Mouse (Mus musculus) CH12.LX (cell line): ENCODE measurements around the gene Pars2. TPM values are rescaled to one million over a fixed set of nuclear protein-coding genes. Genes with fewer than 3 reads are reported as not detected.

Experiments used
- DNase-seq: peaks from one replicate; pipeline ENCODE4 v3.0.0-alpha.2; 2013; ENCODE audit errors: extremely low read depth
- H3K27ac ChIP-seq: 2 replicates; pipeline ENCODE4 v1.5.1; 2012; ENCODE audit warnings: low read depth, mild to moderate bottlenecking, control low read depth, moderate library complexity; ENCODE audit not compliant: insufficient read depth
- H3K27me3 ChIP-seq: replicated peaks from 2 replicates; pipeline ENCODE3; 2012; ENCODE audit warnings: inconsistent platforms
- H3K36me3 ChIP-seq, 2 experiments: replicated peaks in 1 of 2; 2 replicates each; pipeline versions ENCODE3 to v1.6.1; 2012; ENCODE audit warnings: inconsistent platforms in 1 of 2, low read length in 1 of 2, mild to moderate bottlenecking in 1 of 2, mixed read lengths in 1 of 2, moderate library complexity in 1 of 2; ENCODE audit not compliant: control insufficient read depth in 1 of 2, insufficient read depth in 1 of 2
- H3K4me1 ChIP-seq, 2 experiments: 2 replicates each; pipeline ENCODE4 v1.6.1; 2012; ENCODE audit warnings: inconsistent platforms in 1 of 2, moderate library complexity in 1 of 2; ENCODE audit not compliant: insufficient read depth in 2 of 2, control insufficient read depth in 1 of 2
- H3K4me2 ChIP-seq: 2 replicates; pipeline ENCODE4 v1.6.1; 2012; ENCODE audit warnings: low read depth, mild to moderate bottlenecking, control low read depth; ENCODE audit not compliant: poor library complexity, insufficient read depth, severe bottlenecking
- H3K4me3 ChIP-seq, 3 experiments: fragments of 150-350 bp in 1 of 3; sonication (generic) in 1 of 3; replicated peaks in 1 of 3; 2 replicates each; pipeline versions ENCODE3 to v1.5.1; 2011 to 2012; ENCODE audit warnings: low read depth in 2 of 3, low read length in 2 of 3, mild to moderate bottlenecking in 2 of 3, moderate library complexity in 2 of 3, control low read depth in 1 of 3, improper control_type of control experiment in 1 of 3, inconsistent platforms in 1 of 3, mixed read lengths in 1 of 3; ENCODE audit not compliant: poor library complexity in 1 of 3
- H3K79me2 ChIP-seq: replicated peaks from 2 replicates; pipeline ENCODE4 v1.6.1; 2012; ENCODE audit warnings: mild to moderate bottlenecking, moderate library complexity; ENCODE audit not compliant: control insufficient read depth, poor library complexity, insufficient read depth, severe bottlenecking; ENCODE audit errors: extremely low read depth
- H3K9ac ChIP-seq: 2 replicates; pipeline ENCODE4 v1.6.1; 2012; ENCODE audit warnings: low read depth, mild to moderate bottlenecking, control low read depth, moderate library complexity; ENCODE audit not compliant: insufficient read depth
- H3K9me3 ChIP-seq: replicated peaks from 2 replicates; pipeline ENCODE3; 2012; ENCODE audit warnings: low read length, inconsistent platforms, mixed read lengths
- BHLHE40 ChIP-seq: IDR thresholded peaks from 2 replicates; pipeline ENCODE4 v1.6.1; 2011; ENCODE audit warnings: mild to moderate bottlenecking, low read depth, low read length, improper control_type of control experiment
- ELF1 ChIP-seq: IDR thresholded peaks from 2 replicates; pipeline ENCODE4 v1.6.1; 2014; ENCODE audit warnings: low read depth, mild to moderate bottlenecking, inconsistent platforms, low read length, improper control_type of control experiment
- JUN ChIP-seq: IDR thresholded peaks from 2 replicates; pipeline ENCODE4 v1.6.1; 2011; ENCODE audit warnings: low read depth, mild to moderate bottlenecking, low read length, improper control_type of control experiment, moderate library complexity; ENCODE audit not compliant: insufficient read depth
- JUND ChIP-seq: conservative IDR thresholded peaks from 2 replicates; pipeline ENCODE4 v1.6.1; 2011; ENCODE audit warnings: low read depth, low read length, improper control_type of control experiment
- MEF2A ChIP-seq: IDR thresholded peaks from 2 replicates; pipeline ENCODE4 v1.6.1; 2014; ENCODE audit warnings: low read depth, mild to moderate bottlenecking, inconsistent platforms, low read length, improper control_type of control experiment, borderline replicate concordance
- MYC ChIP-seq: IDR thresholded peaks from 2 replicates; pipeline ENCODE4 v1.6.1; 2011; ENCODE audit warnings: low read depth, mild to moderate bottlenecking, improper control_type of control experiment, low read length
- POLR2A ChIP-seq: IDR thresholded peaks from 2 replicates; pipeline ENCODE4 v1.6.1; 2011; ENCODE audit warnings: low read depth, mild to moderate bottlenecking, improper control_type of control experiment, low read length
- POLR2AphosphoS2 ChIP-seq: IDR thresholded peaks from 2 replicates; pipeline ENCODE4 v1.6.1; 2011; ENCODE audit warnings: low read depth, low read length, improper control_type of control experiment
- RCOR1 ChIP-seq: conservative IDR thresholded peaks from 2 replicates; pipeline ENCODE4 v1.6.1; 2012; ENCODE audit warnings: low read depth, mild to moderate bottlenecking, inconsistent platforms, low read length, improper control_type of control experiment
- SMC3 ChIP-seq: IDR thresholded peaks from 2 replicates; pipeline ENCODE4 v1.6.1; 2011; ENCODE audit warnings: low read depth, low read length, improper control_type of control experiment
- USF2 ChIP-seq: conservative IDR thresholded peaks from 2 replicates; pipeline ENCODE4 v1.6.1; 2011; ENCODE audit warnings: low read depth, low read length, improper control_type of control experiment
- ZKSCAN1 ChIP-seq: IDR thresholded peaks from 2 replicates; pipeline ENCODE4 v1.6.1; 2012; ENCODE audit warnings: low read depth, inconsistent platforms, low read length, improper control_type of control experiment, borderline replicate concordance
- ZNF384 ChIP-seq: IDR thresholded peaks from 2 replicates; pipeline ENCODE4 v1.6.1; 2012; ENCODE audit warnings: low read depth, low read length, improper control_type of control experiment, inconsistent platforms
- dilution Hi-C: fragments of 300-500 bp; cut with MboI; formaldehyde crosslinking; loops from 2 replicates; pipeline ENCODE4 v1.14.3; 2020; ENCODE audit warnings: low sequenced_read_pairs; ENCODE audit not compliant: extremely low pct_unique_long_range_greater_than_20kb, extremely low pct_ligation_motif_present
- in situ Hi-C: fragments of 300-500 bp; cut with MboI; formaldehyde crosslinking; loops from 3 replicates; pipeline ENCODE4 v1.14.3; 2019; ENCODE audit warnings: low sequenced_read_pairs, low pct_ligation_motif_present, low pct_unique_long_range_greater_than_20kb, mixed read lengths
- polyA plus RNA-seq: library from polyadenylated mRNA; unstranded; fragments of >175 nt; gene quantifications from 2 replicates; pipeline ENCODE4 v1.2.1, GENCODE M21; 2012; ENCODE audit warnings: low read depth; ENCODE audit not compliant: insufficient read length
- total RNA-seq, 2 experiments: library from RNA; depleted of rRNA; stranded (reverse); fragments of 300-350 nt in 1 of 2; fragments of >200 nt in 1 of 2; gene quantifications; 2 replicates each; pipeline ENCODE4 v1.2.3; 2012 to 2014

Pars2 gene
- total and polyA plus RNA-seq, 3 experiments = 9.3 to 17.1 (median 13.0) TPM

DNA sequence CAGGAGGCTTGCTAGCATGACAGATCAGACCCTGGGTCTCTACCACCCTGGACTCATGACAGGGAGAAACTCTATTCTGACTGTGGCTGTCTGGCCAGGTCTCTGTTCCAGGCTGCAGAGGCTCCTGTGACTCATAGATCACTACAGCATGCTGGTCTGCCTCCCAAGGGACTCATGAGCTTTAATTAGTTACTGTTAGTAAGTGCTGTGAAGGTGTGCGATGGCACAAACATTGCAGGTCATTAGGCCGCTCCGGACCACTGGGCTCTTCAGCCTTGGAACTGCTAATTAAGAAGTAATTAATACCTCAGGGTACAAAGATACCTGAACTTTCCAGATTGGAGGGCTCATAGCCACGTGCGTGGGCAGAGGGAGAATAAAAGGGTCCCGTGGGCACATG, 3.7 kb upstream of the Pars2 start:
- Histone ChIP-seq H3K4me1 (peaks cover 6 to 32% of the 10 kb centered on the region in 2 experiments), H3K36me3 (no peaks in the 10 kb centered on the region), H3K27ac (no peak overlapping the region), H3K9me3 (no peaks in the 10 kb centered on the region), H3K79me2 (peaks cover 5% of the 10 kb centered on the region), H3K4me2 (no peak overlapping the region), H3K27me3 (peaks cover 11% of the 10 kb centered on the region), H3K9ac (no peak overlapping the region), H3K4me3 (no peak overlapping the region)
- peak; percentile 62 for DNase-seq
- dilution Hi-C loops = no loop called here
- in situ Hi-C loops = loop anchor here (25.0 kb wide), 1 partner anchor 515 kb away; no protein-coding TSS in a partner anchor
- no peak for TF ChIP-seq JUN
- peak; percentile 42; the same call in 1 of the 2 replicates for TF ChIP-seq MEF2A
- TF ChIP-seq MYC = 0 out of 2 replicates have a peak, but pooled peaks have one; percentile 14
- peak; percentile 38; the same call in 1 of the 2 replicates for TF ChIP-seq BHLHE40
- TF ChIP-seq ZKSCAN1 = no peak
- no peak for TF ChIP-seq USF2

DNA sequence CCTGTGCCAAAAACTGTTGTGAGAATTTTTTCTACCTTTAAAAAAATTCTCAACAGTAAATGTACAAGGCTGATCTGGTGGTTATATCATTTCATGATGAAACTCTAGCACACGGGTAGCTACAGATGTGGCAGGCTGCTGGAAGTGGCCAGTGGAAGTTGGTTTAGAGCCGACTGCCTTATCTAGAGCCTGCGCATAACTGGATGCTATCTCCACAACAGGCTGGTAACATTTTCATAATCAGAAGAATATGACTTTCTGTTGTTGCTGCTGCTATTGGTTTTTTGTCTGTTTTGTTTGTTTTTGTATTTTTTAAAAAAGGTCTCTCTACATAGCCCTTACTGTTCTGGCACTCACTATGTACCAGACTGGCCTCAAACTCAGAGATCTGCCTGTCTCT, 1.7 kb downstream of the Pars2 start:
- Histone ChIP-seq H3K4me3 (no peak overlapping the region), H3K4me2 (no peak overlapping the region), H3K4me1 (peaks cover 3 to 24% of the 10 kb centered on the region in 2 experiments), H3K27ac (no peak overlapping the region), H3K79me2 (peaks cover 9% of the 10 kb centered on the region), H3K9ac (no peak overlapping the region), H3K27me3 (no peaks in the 10 kb centered on the region), H3K9me3 (no peaks in the 10 kb centered on the region), H3K36me3 (peaks cover 29 to 51% of the 10 kb centered on the region in 2 experiments)
- DNase-seq = no peak
- in situ Hi-C loops (no loop called here), dilution Hi-C loops (no loop called here)
- TF ChIP-seq POLR2A (no peak), RCOR1 (no peak), ZNF384 (no peak), SMC3 (no peak), JUND (no peak), ELF1 (no peak)

DNA sequence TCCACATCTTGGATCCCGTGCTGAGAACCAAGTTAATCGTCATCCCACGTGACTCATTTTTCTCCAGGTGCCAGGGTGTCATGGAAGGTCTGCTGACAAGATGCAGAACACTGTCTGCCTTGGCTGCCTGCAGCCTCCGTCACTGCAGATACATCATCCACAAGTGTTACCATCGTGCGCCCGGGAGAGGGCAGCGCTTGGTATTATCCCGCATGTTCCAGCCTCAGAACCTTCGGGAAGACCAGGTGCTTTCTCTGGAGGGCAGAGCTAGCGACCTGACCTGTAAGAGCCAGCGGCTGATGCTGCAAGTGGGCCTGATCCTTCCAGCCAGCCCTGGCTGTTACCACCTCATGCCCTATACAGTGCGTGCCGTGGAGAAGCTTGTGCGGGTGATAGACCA, 2.2 kb downstream of the Pars2 start:
- peaks cover 29 to 56% of the 10 kb centered on the region in 2 experiments for H3K36me3 ChIP-seq
- peaks cover 3 to 24% of the 10 kb centered on the region in 2 experiments for H3K4me1 ChIP-seq
- no peaks in the 10 kb centered on the region for H3K27me3 ChIP-seq
- no peak for DNase-seq
- no peak overlapping the region for H3K9ac ChIP-seq
- no peaks in the 10 kb centered on the region for H3K9me3 ChIP-seq
- H3K27ac ChIP-seq = no peak overlapping the region
- dilution Hi-C loops (no loop called here), in situ Hi-C loops (no loop called here)
- no peak overlapping the region for H3K4me2 ChIP-seq
- TF ChIP-seq POLR2A (no peak), POLR2AphosphoS2 (no peak)
- peaks cover 9% of the 10 kb centered on the region for H3K79me2 ChIP-seq
- no peak overlapping the region for H3K4me3 ChIP-seq
